In the genomic region with DNA sequence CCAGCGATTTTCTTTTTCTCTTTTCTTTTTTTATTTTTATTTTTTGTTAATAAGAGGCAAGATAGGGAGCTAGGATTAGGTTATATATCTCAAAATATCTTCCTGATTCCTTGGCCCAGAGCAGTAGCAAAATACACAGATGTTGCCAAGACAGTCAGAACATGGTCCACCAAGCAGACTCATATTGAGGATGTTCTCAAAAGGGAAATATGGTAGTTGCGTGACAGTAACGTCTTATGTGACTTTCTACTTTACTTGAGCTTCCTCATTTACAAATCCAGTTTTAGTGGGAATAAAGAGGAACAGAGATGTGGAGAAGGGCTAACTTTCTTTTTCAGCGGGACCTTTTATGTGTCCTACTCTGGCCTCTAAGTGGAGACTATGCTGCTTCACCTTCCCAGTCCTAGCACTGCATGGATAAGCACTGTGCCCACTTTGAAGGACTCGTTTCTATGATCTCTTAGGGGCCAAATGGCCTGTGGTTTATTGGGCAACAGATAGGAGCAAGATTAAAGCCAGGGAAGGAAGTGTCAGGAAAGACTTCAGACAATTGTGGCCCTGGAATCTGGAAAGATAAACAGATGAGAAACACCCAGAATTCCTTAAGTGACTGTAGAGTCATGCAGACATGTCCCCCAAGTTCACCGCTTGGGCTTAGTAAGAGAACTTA, we compare ENCODE assay signal across 15 mouse cellular contexts. TPM values are rescaled to one million over a fixed set of nuclear protein-coding genes. Genes with fewer than 3 reads are reported as not detected.
DNase-seq lines count a peak whose midpoint lies in the region; ATAC-seq and TF ChIP-seq lines count a peak whose summit lies in the region.
"Had no signal": no experiment of that assay in that cellular context is flagged by ENCODE, and none has a peak within 500 bp of the region (broad histone marks: within the 10 kb centered on the region; RNA-seq: fewer than 3 reads in every experiment).

No protein-coding gene starts in this region.

- H3K4me2 ChIP-seq in heart, embryonic 14.5 days (ENCODE audit: low read length), result no peak overlapping the region
- H3K4me2 ChIP-seq in lung, embryonic 16.5 days (ENCODE audit: low read depth, low read length), result no peak overlapping the region
- H3K4me2 ChIP-seq in heart, postnatal 0 days (ENCODE audit: low read depth, low read length), result no peak overlapping the region
- no peak overlapping the region for H3K4me2 ChIP-seq in stomach, embryonic 15.5 days
- no peak overlapping the region for H3K4me2 ChIP-seq in forebrain, embryonic 14.5 days (ENCODE audit: low read length)
- no peak overlapping the region for H3K4me2 ChIP-seq in hindbrain, embryonic 16.5 days (ENCODE audit: low read length)

- peaks cover 51% of the 10 kb centered on the region for H3K36me3 ChIP-seq in heart, embryonic 14.5 days (ENCODE audit: control insufficient read depth, insufficient read depth, low read length)
- H3K36me3 ChIP-seq in lung, embryonic 16.5 days (ENCODE audit: control insufficient read depth, insufficient read depth, low read length), result 0 out of 2 replicates have a peak, but pooled peaks cover 5% of the 10 kb centered on the region
- peaks cover 27% of the 10 kb centered on the region for H3K36me3 ChIP-seq in heart, postnatal 0 days (replicated peaks; ENCODE audit: control insufficient read depth, insufficient read depth, low read length)
- no peaks in the 10 kb centered on the region for H3K36me3 ChIP-seq in stomach, embryonic 15.5 days
- H3K36me3 ChIP-seq in forebrain, embryonic 14.5 days (ENCODE audit: control insufficient read depth, insufficient read depth, low read length), result no peaks in the 10 kb centered on the region
- H3K36me3 ChIP-seq in hindbrain, embryonic 16.5 days (ENCODE audit: control insufficient read depth, insufficient read depth, low read length), result 0 out of 2 replicates have a peak, but pooled peaks cover 3% of the 10 kb centered on the region

- 52% methylated on average over 6 of the region's 6 CpGs for WGBS in heart, embryonic 14.5 days
- 50% methylated on average over 6 of the region's 6 CpGs for WGBS in lung, embryonic 16.5 days
- 53% methylated on average over 6 of the region's 6 CpGs for WGBS in heart, postnatal 0 days
- WGBS in stomach, embryonic 15.5 days, result 64% methylated on average over 6 of the region's 6 CpGs
- WGBS in forebrain, embryonic 14.5 days, result 88% methylated on average over 6 of the region's 6 CpGs
- 90% methylated on average over 6 of the region's 6 CpGs for WGBS in hindbrain, embryonic 16.5 days

- H3K27ac ChIP-seq in heart, embryonic 14.5 days (replicated peaks in 1 of 2; ENCODE audit: control insufficient read depth in 1 of 2, insufficient read depth in 1 of 2, low read depth in 2 of 2, low read length in 2 of 2), result peak overlapping the region; percentile 25 to 41
- H3K27ac ChIP-seq in lung, embryonic 16.5 days (ENCODE audit: low read length), result peak overlapping the region; percentile 54
- peak overlapping the region; percentile 95 for H3K27ac ChIP-seq in heart, postnatal 0 days (ENCODE audit: low read depth)
- H3K27ac ChIP-seq in stomach, embryonic 15.5 days, result peak overlapping the region; percentile 44; the same call in 1 of the 2 replicates
- H3K27ac ChIP-seq in forebrain, embryonic 14.5 days (ENCODE audit: low read depth, low read length), result no peak overlapping the region
- no peak overlapping the region for H3K27ac ChIP-seq in hindbrain, embryonic 16.5 days (ENCODE audit: low read depth, low read length)
- H3K27ac ChIP-seq: limb, embryonic 10.5 days had no signal

- no peak for DNase-seq in heart, postnatal 25 days (ENCODE audit: low spot score)
- DNase-seq in lung, postnatal 25 days (ENCODE audit: low spot score), result no peak
- no peak for DNase-seq in heart, postnatal 0 days (ENCODE audit: low spot score)
- DNase-seq in forebrain, embryonic 14.5 days (ENCODE audit: low spot score), result no peak
- DNase-seq: adrenal gland, postnatal 14 days; cerebellum, adult 2 months; gastrocnemius, postnatal 10 days; lung, postnatal 36 days; right cerebral cortex, postnatal 4 days; thymus, adult 2 months had no signal

- H3K9me3 ChIP-seq in heart, embryonic 14.5 days (ENCODE audit: control insufficient read depth, low read length), result no peaks in the 10 kb centered on the region
- H3K9me3 ChIP-seq in lung, embryonic 16.5 days (ENCODE audit: control insufficient read depth, low read length), result no peaks in the 10 kb centered on the region
- no peaks in the 10 kb centered on the region for H3K9me3 ChIP-seq in heart, postnatal 0 days (replicated peaks; ENCODE audit: control insufficient read depth, low read length)
- no peaks in the 10 kb centered on the region for H3K9me3 ChIP-seq in stomach, embryonic 15.5 days
- no peaks in the 10 kb centered on the region for H3K9me3 ChIP-seq in forebrain, embryonic 14.5 days (replicated peaks; ENCODE audit: control insufficient read depth, low read length)
- no peaks in the 10 kb centered on the region for H3K9me3 ChIP-seq in hindbrain, embryonic 16.5 days (ENCODE audit: control insufficient read depth, low read length)
- H3K9me3 ChIP-seq: limb, embryonic 10.5 days had no signal

- peaks cover 36 to 76% of the 10 kb centered on the region in 2 experiments for H3K4me1 ChIP-seq in heart, embryonic 14.5 days (ENCODE audit: control insufficient read depth in 2 of 2, insufficient read depth in 2 of 2, low read length in 2 of 2)
- peaks cover 68% of the 10 kb centered on the region for H3K4me1 ChIP-seq in lung, embryonic 16.5 days (replicated peaks; ENCODE audit: control insufficient read depth, insufficient read depth, low read length)
- H3K4me1 ChIP-seq in heart, postnatal 0 days (ENCODE audit: control insufficient read depth, insufficient read depth), result peaks cover 80% of the 10 kb centered on the region
- H3K4me1 ChIP-seq in stomach, embryonic 15.5 days, result peaks cover 17% of the 10 kb centered on the region
- peaks cover 14% of the 10 kb centered on the region for H3K4me1 ChIP-seq in forebrain, embryonic 14.5 days (ENCODE audit: control insufficient read depth, insufficient read depth, low read length)
- peaks cover 21% of the 10 kb centered on the region for H3K4me1 ChIP-seq in hindbrain, embryonic 16.5 days (ENCODE audit: control insufficient read depth, insufficient read depth, low read depth, low read length)

- H3K4me3 ChIP-seq in heart, embryonic 14.5 days (ENCODE audit: control insufficient read depth in 1 of 2, insufficient read depth in 1 of 2, low read depth in 1 of 2, low read length in 2 of 2), result no peak overlapping the region
- H3K4me3 ChIP-seq in lung, embryonic 16.5 days (ENCODE audit: low read length), result no peak overlapping the region
- H3K4me3 ChIP-seq in heart, postnatal 0 days (ENCODE audit: low read depth, low read length), result no peak overlapping the region
- H3K4me3 ChIP-seq in stomach, embryonic 15.5 days (replicated peaks), result no peak overlapping the region
- H3K4me3 ChIP-seq in forebrain, embryonic 14.5 days (ENCODE audit: low read depth, low read length), result no peak overlapping the region
- no peak overlapping the region for H3K4me3 ChIP-seq in hindbrain, embryonic 16.5 days (ENCODE audit: low read length)
- H3K4me3 ChIP-seq: limb, embryonic 10.5 days had no signal

- no peak for ATAC-seq in heart, embryonic 14.5 days (ENCODE audit: insufficient number of reproducible peaks, insufficient read depth, low FRiP score, low read depth)
- ATAC-seq in lung, embryonic 16.5 days (ENCODE audit: low read depth), result no peak
- no peak for ATAC-seq in heart, postnatal 0 days (ENCODE audit: insufficient read depth, low read depth)
- ATAC-seq in stomach, embryonic 15.5 days (ENCODE audit: insufficient read depth, low FRiP score, low read depth), result no peak
- no peak for ATAC-seq in forebrain, embryonic 14.5 days
- ATAC-seq in hindbrain, embryonic 16.5 days, result no peak

- H3K27me3 ChIP-seq in heart, embryonic 14.5 days (ENCODE audit: control insufficient read depth, insufficient read depth, low read length), result no peaks in the 10 kb centered on the region
- no peaks in the 10 kb centered on the region; the same call in 1 of the 2 replicates for H3K27me3 ChIP-seq in lung, embryonic 16.5 days (ENCODE audit: control insufficient read depth, insufficient read depth, low read depth, low read length)
- no peaks in the 10 kb centered on the region for H3K27me3 ChIP-seq in heart, postnatal 0 days (ENCODE audit: control insufficient read depth, insufficient read depth, low read length)
- H3K27me3 ChIP-seq in stomach, embryonic 15.5 days (replicated peaks), result no peaks in the 10 kb centered on the region
- no peaks in the 10 kb centered on the region for H3K27me3 ChIP-seq in forebrain, embryonic 14.5 days (replicated peaks; ENCODE audit: control insufficient read depth, insufficient read depth, low read length)
- no peaks in the 10 kb centered on the region for H3K27me3 ChIP-seq in hindbrain, embryonic 16.5 days (replicated peaks; ENCODE audit: control insufficient read depth, insufficient read depth, low read length)

- intact Hi-C loops in heart, postnatal 25 days (cut with DNase I), result loop anchor here (2.0 kb wide), 1 partner anchor 53 kb away; no protein-coding TSS in a partner anchor

- TF ChIP-seq CTCF in heart, postnatal 0 days (IDR thresholded peaks at IDR 0.05; ENCODE audit: low read depth), result no peak

- TF ChIP-seq EP300 in heart, postnatal 0 days (IDR thresholded peaks at IDR 0.05; ENCODE audit: low read depth), result no peak

- H3K9ac ChIP-seq in heart, embryonic 14.5 days (ENCODE audit: low read length), result peak overlapping the region; percentile 13; the same call in 1 of the 2 replicates
- 0 out of 2 replicates have a peak overlapping the region, but pooled peaks have one; percentile 16 for H3K9ac ChIP-seq in lung, embryonic 16.5 days (ENCODE audit: low read length)
- peak overlapping the region; percentile 8; the same call in 1 of the 2 replicates for H3K9ac ChIP-seq in heart, postnatal 0 days (replicated peaks; ENCODE audit: low read depth, low read length)
- no peak overlapping the region for H3K9ac ChIP-seq in stomach, embryonic 15.5 days
- H3K9ac ChIP-seq in forebrain, embryonic 14.5 days (ENCODE audit: low read length), result no peak overlapping the region
- no peak overlapping the region for H3K9ac ChIP-seq in hindbrain, embryonic 16.5 days (ENCODE audit: low read depth, low read length)

RNA-seq across cellular contexts. Expression of a gene that starts 6.1 kb away (rescaled TPM):
- 21.1 and 22.7 TPM in 2 replicates for polyA plus RNA-seq in heart, embryonic 14.5 days (2014; fragmentation: Nextera tagmentation; extraction: Ambion mirVana)
- 10 to 100 TPM; 36.2 to 78.2 TPM for total RNA-seq in heart, postnatal 25 days (2021)
- polyA plus RNA-seq in lung, embryonic 16.5 days (2015; fragmentation: Nextera tagmentation; extraction: Ambion mirVana), result 20.7 and 22.2 TPM in 2 replicates
- 59.8 and 67.9 TPM in 2 replicates for total RNA-seq in heart, postnatal 0 days (2014; rRNA removed; ENCODE audit: low replicate concordance)
- 10.1 and 15.8 TPM in 2 replicates for polyA plus RNA-seq in heart, postnatal 0 days (2015; fragmentation: Nextera tagmentation; extraction: Ambion mirVana)
- 17.1 and 20.4 TPM in 2 replicates for polyA plus RNA-seq in stomach, embryonic 15.5 days (2015; fragmentation: Nextera tagmentation; extraction: Ambion mirVana)
- polyA plus RNA-seq in forebrain, embryonic 14.5 days (2014; fragmentation: Nextera tagmentation; extraction: Ambion mirVana), result 4.5 and 6.2 TPM in 2 replicates
- 9.4 and 13.0 TPM in 2 replicates for polyA plus RNA-seq in hindbrain, embryonic 16.5 days (2015; fragmentation: Nextera tagmentation; extraction: Ambion mirVana)

RNA-seq across cellular contexts. Expression of a gene that starts 9.8 kb away (rescaled TPM):
- polyA plus RNA-seq in heart, embryonic 14.5 days (2014; fragmentation: Nextera tagmentation; extraction: Ambion mirVana), result 4.6 and 4.9 TPM in 2 replicates
- total RNA-seq in heart, postnatal 25 days (2021), result 1 to 10 TPM; 1.6 to 1.9 TPM
- polyA plus RNA-seq in lung, embryonic 16.5 days (2015; fragmentation: Nextera tagmentation; extraction: Ambion mirVana), result 5.4 and 6.8 TPM in 2 replicates
- 1.8 and 2.8 TPM in 2 replicates for total RNA-seq in heart, postnatal 0 days (2014; rRNA removed; ENCODE audit: low replicate concordance)
- polyA plus RNA-seq in heart, postnatal 0 days (2015; fragmentation: Nextera tagmentation; extraction: Ambion mirVana), result 3.6 and 3.9 TPM in 2 replicates
- polyA plus RNA-seq in stomach, embryonic 15.5 days (2015; fragmentation: Nextera tagmentation; extraction: Ambion mirVana), result 5.5 and 11.1 TPM in 2 replicates
- polyA plus RNA-seq in forebrain, embryonic 14.5 days (2014; fragmentation: Nextera tagmentation; extraction: Ambion mirVana), result 4.7 and 6.3 TPM in 2 replicates
- polyA plus RNA-seq in hindbrain, embryonic 16.5 days (2015; fragmentation: Nextera tagmentation; extraction: Ambion mirVana), result 5.5 and 13.3 TPM in 2 replicates

Comparison
In these comparisons a context has a peak if more than half of its experiments do, and no peak if none do; other contexts are left out.
1. H3K27ac ChIP-seq: peak in heart, embryonic 14.5 days (2 of 2), lung, embryonic 16.5 days (single experiment), heart, postnatal 0 days (single experiment) and stomach, embryonic 15.5 days (single experiment); none in forebrain, embryonic 14.5 days (single experiment) and hindbrain, embryonic 16.5 days (single experiment).
2. H3K9ac ChIP-seq: peak in heart, embryonic 14.5 days (single experiment), lung, embryonic 16.5 days (single experiment) and heart, postnatal 0 days (single experiment); none in stomach, embryonic 15.5 days (single experiment), forebrain, embryonic 14.5 days (single experiment) and hindbrain, embryonic 16.5 days (single experiment).